Mouse (Mus musculus): ENCODE results near the gene Acpp.

The Acpp gene

GRCm38 (mm10) chr9:104304376-104304775 is 33.2 kb downstream of the Acpp start:
- DNase-seq: no peak

DNA sequence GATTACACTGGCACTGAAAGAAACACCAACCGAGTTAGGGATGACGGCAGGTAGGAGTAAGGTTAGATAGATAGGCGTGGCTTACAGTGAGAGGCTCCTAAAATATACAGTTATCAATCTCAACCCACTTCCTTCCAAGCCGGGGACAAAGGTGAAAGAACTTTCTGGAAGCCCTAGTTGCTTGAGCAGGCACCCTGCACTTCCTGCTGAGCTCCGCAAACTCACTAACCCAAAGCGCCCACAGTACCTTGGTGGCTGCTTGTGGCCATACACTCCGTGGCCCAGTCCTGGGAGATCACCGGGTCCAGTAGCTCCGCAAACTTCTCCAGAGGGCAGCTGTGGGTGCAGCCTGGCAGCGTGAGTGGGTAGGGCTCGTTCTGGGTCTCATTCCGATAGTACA is 37.0 kb downstream of the Acpp start:
- no peak for DNase-seq

GRCm38 (mm10) chr9:104297041-104297440 is 40.5 kb downstream of the Acpp start:
- no peak for DNase-seq

- no peak for DNase-seq
Measured at GRCm38 (mm10) chr9:104284934-104285333, 52.6 kb downstream of the Acpp start.

DNA sequence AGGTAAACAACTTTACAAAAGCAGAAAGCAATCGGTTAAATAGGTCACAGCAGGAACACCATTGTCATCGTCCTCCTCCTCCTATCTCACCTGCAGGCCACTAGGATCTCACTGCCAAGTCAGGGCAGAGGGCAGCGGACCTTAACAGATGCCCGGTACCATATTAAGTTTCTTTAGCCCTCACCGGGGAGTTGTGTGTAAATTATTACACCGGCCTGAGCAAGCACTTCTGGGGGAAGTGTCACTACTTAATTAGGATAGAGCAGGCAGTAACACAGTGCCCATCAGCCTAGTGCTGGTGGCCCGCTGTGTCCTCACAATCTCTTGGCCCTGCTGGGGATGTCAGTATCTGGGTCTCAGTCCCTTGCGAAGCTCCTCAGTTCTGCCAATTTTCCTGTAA is 55.0 kb downstream of the Acpp start:
- no peak for DNase-seq

- no peak for DNase-seq
Measured at GRCm38 (mm10) chr9:104281737-104282136, 55.8 kb downstream of the Acpp start.

DNA sequence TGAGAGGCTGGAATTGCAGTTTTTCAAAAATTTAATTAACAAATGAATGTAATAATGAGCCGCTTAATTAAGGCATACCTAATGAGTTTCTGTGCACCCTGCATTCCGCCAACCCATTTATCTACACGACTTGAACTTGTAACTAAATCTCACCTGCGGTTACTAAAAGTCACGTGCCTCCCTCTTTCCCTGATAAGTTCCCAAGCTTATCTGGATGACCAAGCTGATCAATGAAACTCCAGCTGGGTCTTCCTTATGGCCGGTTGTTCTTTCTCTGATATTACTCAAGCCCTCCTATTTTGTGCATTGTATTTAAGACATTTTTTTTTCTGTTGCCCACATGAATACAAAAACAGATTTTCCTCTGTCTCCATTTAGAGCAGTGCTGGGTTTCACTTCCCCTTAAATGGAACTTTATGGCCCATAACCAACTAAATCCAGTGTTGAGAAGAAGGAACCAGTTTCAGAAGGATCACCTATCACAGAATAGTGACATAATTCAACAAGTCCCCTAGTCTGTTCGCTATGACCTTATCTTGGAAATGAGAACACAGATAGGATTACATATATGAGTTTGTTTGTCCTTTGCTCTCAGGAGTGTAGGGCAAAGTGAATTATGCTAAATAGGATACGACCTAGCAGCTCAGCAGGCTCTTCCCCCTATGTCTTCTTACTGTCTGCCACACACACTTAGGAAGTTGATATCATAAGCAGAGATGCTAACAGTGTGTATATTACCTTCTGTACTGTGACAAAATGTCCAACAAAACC is 56.6 kb downstream of the Acpp start:
- no peak for DNase-seq

DNA sequence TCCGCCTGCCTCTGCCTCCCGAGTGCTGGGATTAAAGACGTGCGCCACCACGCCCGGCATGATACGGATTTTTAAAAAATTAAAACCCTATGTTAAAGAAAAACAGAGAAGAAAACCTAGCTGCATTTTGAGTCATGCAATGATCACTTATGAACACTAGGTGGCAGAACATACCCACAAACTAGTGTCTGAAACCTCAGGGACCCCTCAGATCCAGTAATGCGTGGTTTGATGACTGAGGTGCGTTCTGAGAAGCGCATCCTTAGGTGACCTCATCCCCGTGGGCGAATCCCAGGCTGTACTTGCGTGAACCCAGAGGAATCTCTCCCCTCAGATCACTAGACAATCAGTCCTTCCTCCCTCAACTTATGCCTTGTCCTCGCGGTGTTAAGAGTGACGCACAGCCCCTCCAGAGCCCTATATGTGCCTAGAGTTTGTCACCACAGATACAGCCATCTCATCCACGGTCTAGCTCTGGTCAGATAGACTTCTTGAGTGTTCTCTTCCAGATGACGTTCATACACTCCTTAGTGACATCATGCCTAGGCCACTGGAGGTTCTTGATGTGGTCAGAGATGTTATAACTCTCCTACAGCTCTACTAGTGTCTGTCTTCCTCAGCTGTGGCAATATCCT is 59.9 kb downstream of the Acpp start:
- peak; percentile 74 for DNase-seq

DNA sequence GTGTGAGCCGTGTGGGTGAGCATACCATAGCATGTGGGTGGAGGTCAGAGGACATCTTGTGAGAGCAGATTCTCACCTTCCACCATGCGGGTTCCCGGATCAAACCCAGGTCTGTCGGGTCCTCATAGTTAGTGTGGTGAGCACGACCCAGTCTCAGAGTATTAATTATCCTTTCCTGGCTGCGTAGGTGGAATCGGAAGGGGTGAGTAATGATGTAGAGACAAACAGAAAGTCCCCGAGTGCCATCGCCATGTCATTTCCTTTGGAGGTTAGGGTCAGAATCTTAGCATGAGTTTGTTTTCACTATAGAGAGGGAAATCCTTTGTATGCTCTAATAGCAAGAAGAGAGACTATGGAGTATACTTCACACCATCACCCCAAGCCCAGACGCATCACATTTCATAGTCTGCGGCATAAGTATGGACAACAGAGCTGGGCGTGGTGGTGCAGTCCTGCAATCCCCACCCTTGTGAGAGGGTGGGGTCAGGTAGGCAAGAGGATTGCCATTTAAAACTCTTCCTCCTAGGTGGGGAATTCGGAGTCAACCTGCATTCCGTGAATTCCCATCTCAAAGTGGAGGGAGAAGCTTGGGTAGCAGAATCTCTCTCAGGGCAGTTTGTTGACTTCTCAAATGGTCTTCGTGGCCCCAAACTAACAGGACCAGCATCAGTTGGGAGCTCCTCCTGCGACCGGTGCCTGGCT is 62.3 kb downstream of the Acpp start:
- DNase-seq: no peak

- DNase-seq: no peak
Measured at GRCm38 (mm10) chr9:104272057-104272456, 65.5 kb downstream of the Acpp start.

GRCm38 (mm10) chr9:104271642-104272041 is 65.9 kb downstream of the Acpp start:
- no peak for DNase-seq

DNA sequence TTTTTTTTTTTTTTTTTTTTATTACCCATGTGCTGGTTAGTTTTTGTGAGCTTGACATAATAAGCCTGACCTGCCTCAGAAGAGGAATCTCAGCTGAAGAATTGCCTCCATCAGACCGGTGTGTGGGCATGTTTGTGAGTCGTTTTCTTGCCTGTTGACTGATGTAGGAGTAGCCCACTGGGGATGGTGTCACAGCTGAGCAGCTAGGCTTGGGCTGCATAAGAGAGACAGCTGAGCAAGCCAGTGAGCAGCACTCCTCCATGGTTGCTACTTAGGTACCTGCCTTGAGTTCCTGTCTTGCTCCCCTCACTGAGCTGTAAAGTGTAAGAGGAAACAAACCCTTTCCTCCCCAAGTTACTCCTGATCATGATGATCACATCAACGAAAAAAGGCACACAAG is 67.6 kb downstream of the Acpp start:
- DNase-seq: no peak

GRCm38 (mm10) chr9:104269349-104269871 is 68.1 kb downstream of the Acpp start:
- DNase-seq: peak; percentile 74

- DNase-seq: no peak
Measured at GRCm38 (mm10) chr9:104264567-104264966, 73.0 kb downstream of the Acpp start.

- DNase-seq: peak; percentile 98
Measured at GRCm38 (mm10) chr9:104262823-104263352, 74.7 kb downstream of the Acpp start, which contains the start of gene Dnajc13. TSS of gene Dnajc13 (minus strand) at chr9:104262930.

DNA sequence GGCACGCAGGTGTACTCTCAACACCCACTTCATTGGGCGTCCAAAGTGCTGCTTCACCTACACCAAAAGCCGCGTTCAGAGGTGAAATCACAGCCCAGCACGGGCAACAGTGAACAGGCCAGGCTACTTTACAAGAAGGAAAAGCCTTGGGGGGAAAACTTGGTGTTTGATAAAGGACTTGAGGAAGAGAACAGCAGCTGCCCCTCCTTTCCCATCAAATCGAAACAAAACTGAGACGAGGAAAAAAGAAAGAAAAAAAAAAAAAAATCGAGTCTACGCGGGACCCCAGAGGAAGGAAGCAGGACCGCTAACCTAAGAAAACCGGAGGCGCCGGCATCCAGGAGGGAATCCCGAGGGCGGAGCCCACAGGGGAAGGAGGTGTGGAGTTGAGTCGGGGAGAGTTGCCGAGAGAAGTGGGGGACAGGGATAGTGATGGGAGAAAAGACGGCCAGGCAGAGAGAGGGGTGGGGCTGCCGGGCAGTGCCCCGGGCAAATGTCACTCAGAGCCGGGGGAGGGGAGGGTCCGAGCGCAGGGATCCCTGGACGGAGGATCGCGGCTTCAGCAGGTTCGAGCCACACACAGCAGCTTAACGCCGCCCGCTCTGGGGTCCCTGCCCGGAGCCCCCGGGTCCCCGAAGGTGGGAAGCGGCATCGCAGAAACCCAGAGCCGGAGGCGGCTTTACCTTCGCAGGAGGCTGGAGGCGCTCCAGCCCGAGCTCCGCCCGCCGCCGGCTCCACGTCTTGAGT is 75.4 kb downstream of the Acpp start:
- DNase-seq: peak; percentile 61

- DNase-seq: no peak
Measured at GRCm38 (mm10) chr9:104260306-104260705, 77.2 kb downstream of the Acpp start.

GRCm38 (mm10) chr9:104256085-104256484 is 81.5 kb downstream of the Acpp start:
- DNase-seq: no peak

DNA sequence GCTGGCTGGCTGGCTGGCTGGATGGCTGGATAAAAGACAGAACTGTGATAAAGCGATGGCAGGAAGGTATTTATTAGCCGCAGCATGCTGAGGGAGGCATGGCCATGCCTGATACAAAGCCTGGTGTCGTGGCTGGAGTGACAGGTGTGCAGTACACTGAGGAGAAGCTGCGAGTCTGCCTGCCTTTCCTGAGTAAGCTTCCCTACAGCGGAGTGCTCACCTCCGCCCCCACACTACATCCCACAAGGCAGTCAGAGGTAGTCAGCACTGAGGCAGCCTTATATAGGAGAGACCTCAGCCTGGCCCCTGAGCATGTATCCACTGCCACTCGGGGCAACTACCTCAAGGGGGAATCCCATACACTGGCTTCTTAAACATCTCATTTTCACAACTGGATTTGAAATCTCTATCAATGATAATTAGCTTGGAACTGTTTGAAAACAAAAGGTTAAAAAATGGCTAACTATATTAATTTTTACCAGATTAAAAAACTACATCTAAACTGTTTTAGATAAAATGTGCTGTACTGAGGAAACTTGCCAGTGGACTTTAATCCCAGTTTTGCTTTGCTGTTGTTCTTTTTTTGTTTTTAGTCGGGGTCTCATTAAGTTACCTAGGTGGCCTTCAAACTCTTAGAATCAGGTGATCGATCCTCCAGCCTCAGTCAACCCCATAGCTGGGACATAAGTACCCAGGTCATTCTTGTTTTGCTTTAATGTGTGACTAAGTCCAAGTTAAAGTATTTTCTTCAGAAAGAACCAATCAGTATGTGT is 83.0 kb downstream of the Acpp start:
- no peak for DNase-seq

- DNase-seq: no peak
Measured at GRCm38 (mm10) chr9:104252637-104253036, 84.9 kb downstream of the Acpp start.

- DNase-seq: no peak
Measured at GRCm38 (mm10) chr9:104251687-104252086, 85.9 kb downstream of the Acpp start.

DNA sequence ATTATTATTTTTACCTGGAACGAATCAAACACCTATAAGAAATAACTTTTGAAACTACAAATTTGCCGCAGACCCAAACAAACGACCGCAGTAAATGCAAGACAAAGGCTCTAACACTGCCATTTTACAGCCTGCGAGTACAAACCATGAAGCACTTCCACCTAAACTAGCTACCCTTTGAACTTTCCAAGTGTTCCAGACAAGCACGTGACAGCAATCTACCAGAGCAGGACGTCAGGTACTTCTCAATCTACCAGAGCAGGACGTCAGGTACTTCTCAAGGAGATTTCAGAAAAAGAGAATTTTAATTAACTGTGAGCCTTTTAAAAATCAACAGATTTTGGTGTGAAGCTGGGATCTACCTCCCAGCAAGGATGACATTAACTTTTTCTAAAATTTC is 86.4 kb downstream of the Acpp start:
- DNase-seq: no peak
